Mouse (Mus musculus) CH12.LX (cell line): ENCODE results near the gene Mpzl2. TPM values are rescaled to one million over a fixed set of nuclear protein-coding genes. Genes with fewer than 3 reads are reported as not detected.

Source experiments
- DNase-seq: peaks from one replicate; pipeline ENCODE4 v3.0.0-alpha.2; 2013; ENCODE audit errors: extremely low read depth
- H3K27ac ChIP-seq: 2 replicates; pipeline ENCODE4 v1.5.1; 2012; ENCODE audit warnings: low read depth, mild to moderate bottlenecking, control low read depth, moderate library complexity; ENCODE audit not compliant: insufficient read depth
- H3K27me3 ChIP-seq: replicated peaks from 2 replicates; pipeline ENCODE3; 2012; ENCODE audit warnings: inconsistent platforms
- H3K36me3 ChIP-seq, 2 experiments: replicated peaks in 1 of 2; 2 replicates each; pipeline versions ENCODE3 to v1.6.1; 2012; ENCODE audit warnings: inconsistent platforms in 1 of 2, low read length in 1 of 2, mild to moderate bottlenecking in 1 of 2, mixed read lengths in 1 of 2, moderate library complexity in 1 of 2; ENCODE audit not compliant: control insufficient read depth in 1 of 2, insufficient read depth in 1 of 2
- H3K4me1 ChIP-seq, 2 experiments: 2 replicates each; pipeline ENCODE4 v1.6.1; 2012; ENCODE audit warnings: inconsistent platforms in 1 of 2, moderate library complexity in 1 of 2; ENCODE audit not compliant: insufficient read depth in 2 of 2, control insufficient read depth in 1 of 2
- H3K4me2 ChIP-seq: 2 replicates; pipeline ENCODE4 v1.6.1; 2012; ENCODE audit warnings: low read depth, mild to moderate bottlenecking, control low read depth; ENCODE audit not compliant: poor library complexity, insufficient read depth, severe bottlenecking
- H3K4me3 ChIP-seq, 3 experiments: fragments of 150-350 bp in 1 of 3; sonication (generic) in 1 of 3; replicated peaks in 1 of 3; 2 replicates each; pipeline versions ENCODE3 to v1.5.1; 2011 to 2012; ENCODE audit warnings: low read depth in 2 of 3, low read length in 2 of 3, mild to moderate bottlenecking in 2 of 3, moderate library complexity in 2 of 3, control low read depth in 1 of 3, improper control_type of control experiment in 1 of 3, inconsistent platforms in 1 of 3, mixed read lengths in 1 of 3; ENCODE audit not compliant: poor library complexity in 1 of 3
- H3K79me2 ChIP-seq: replicated peaks from 2 replicates; pipeline ENCODE4 v1.6.1; 2012; ENCODE audit warnings: mild to moderate bottlenecking, moderate library complexity; ENCODE audit not compliant: control insufficient read depth, poor library complexity, insufficient read depth, severe bottlenecking; ENCODE audit errors: extremely low read depth
- H3K9ac ChIP-seq: 2 replicates; pipeline ENCODE4 v1.6.1; 2012; ENCODE audit warnings: low read depth, mild to moderate bottlenecking, control low read depth, moderate library complexity; ENCODE audit not compliant: insufficient read depth
- H3K9me3 ChIP-seq: replicated peaks from 2 replicates; pipeline ENCODE3; 2012; ENCODE audit warnings: low read length, inconsistent platforms, mixed read lengths
- BHLHE40 ChIP-seq: IDR thresholded peaks from 2 replicates; pipeline ENCODE4 v1.6.1; 2011; ENCODE audit warnings: mild to moderate bottlenecking, low read depth, low read length, improper control_type of control experiment
- CHD1 ChIP-seq: IDR thresholded peaks from 2 replicates; pipeline ENCODE4 v1.6.1; 2012; ENCODE audit warnings: low read depth, low read length, improper control_type of control experiment, inconsistent platforms
- CTCF ChIP-seq, 2 experiments: IDR thresholded peaks in 1 of 2; conservative IDR thresholded peaks in 1 of 2; 2 replicates each; pipeline ENCODE4 v1.5.1; 2011 to 2012; ENCODE audit warnings: low read depth in 2 of 2, low read length in 2 of 2, improper control_type of control experiment in 1 of 2, inconsistent platforms in 1 of 2, mild to moderate bottlenecking in 1 of 2, moderate library complexity in 1 of 2
- ETS1 ChIP-seq: conservative IDR thresholded peaks from 2 replicates; pipeline ENCODE4 v1.6.1; 2012; ENCODE audit warnings: low read depth, mild to moderate bottlenecking, inconsistent platforms, low read length, improper control_type of control experiment, moderate library complexity
- HCFC1 ChIP-seq: IDR thresholded peaks from 2 replicates; pipeline ENCODE4 v1.6.1; 2012; ENCODE audit warnings: low read depth, mild to moderate bottlenecking, inconsistent platforms, low read length, improper control_type of control experiment
- IRF4 ChIP-seq: IDR thresholded peaks from 2 replicates; pipeline ENCODE4 v1.6.1; 2014; ENCODE audit warnings: low read depth, mild to moderate bottlenecking, inconsistent platforms, low read length, improper control_type of control experiment
- MAX ChIP-seq: IDR thresholded peaks from 2 replicates; pipeline ENCODE4 v1.6.1; 2011; ENCODE audit warnings: low read length, improper control_type of control experiment
- MEF2A ChIP-seq: IDR thresholded peaks from 2 replicates; pipeline ENCODE4 v1.6.1; 2014; ENCODE audit warnings: low read depth, mild to moderate bottlenecking, inconsistent platforms, low read length, improper control_type of control experiment, borderline replicate concordance
- MYC ChIP-seq: IDR thresholded peaks from 2 replicates; pipeline ENCODE4 v1.6.1; 2011; ENCODE audit warnings: low read depth, mild to moderate bottlenecking, improper control_type of control experiment, low read length
- POLR2A ChIP-seq: IDR thresholded peaks from 2 replicates; pipeline ENCODE4 v1.6.1; 2011; ENCODE audit warnings: low read depth, mild to moderate bottlenecking, improper control_type of control experiment, low read length
- RCOR1 ChIP-seq: conservative IDR thresholded peaks from 2 replicates; pipeline ENCODE4 v1.6.1; 2012; ENCODE audit warnings: low read depth, mild to moderate bottlenecking, inconsistent platforms, low read length, improper control_type of control experiment
- SIN3A ChIP-seq: IDR thresholded peaks from 2 replicates; pipeline ENCODE4 v1.6.1; 2012; ENCODE audit warnings: low read length, improper control_type of control experiment, inconsistent platforms
- SMC3 ChIP-seq: IDR thresholded peaks from 2 replicates; pipeline ENCODE4 v1.6.1; 2011; ENCODE audit warnings: low read depth, low read length, improper control_type of control experiment
- TCF12 ChIP-seq: IDR thresholded peaks from 2 replicates; pipeline ENCODE4 v1.6.1; 2014; ENCODE audit warnings: low read depth, mild to moderate bottlenecking, inconsistent platforms, low read length, improper control_type of control experiment
- UBTF ChIP-seq: IDR thresholded peaks from 2 replicates; pipeline ENCODE4 v1.6.1; 2012; ENCODE audit warnings: low read depth, mild to moderate bottlenecking, inconsistent platforms, low read length, improper control_type of control experiment, moderate library complexity
- USF1 ChIP-seq: IDR thresholded peaks from 2 replicates; pipeline ENCODE4 v1.6.1; 2014; ENCODE audit warnings: low read depth, mild to moderate bottlenecking, inconsistent platforms, low read length, improper control_type of control experiment
- USF2 ChIP-seq: conservative IDR thresholded peaks from 2 replicates; pipeline ENCODE4 v1.6.1; 2011; ENCODE audit warnings: low read depth, low read length, improper control_type of control experiment
- ZMIZ1 ChIP-seq: IDR thresholded peaks from 2 replicates; pipeline ENCODE4 v1.6.1; 2012; ENCODE audit warnings: low read depth, mild to moderate bottlenecking, inconsistent platforms, low read length, improper control_type of control experiment
- ZNF384 ChIP-seq: IDR thresholded peaks from 2 replicates; pipeline ENCODE4 v1.6.1; 2012; ENCODE audit warnings: low read depth, low read length, improper control_type of control experiment, inconsistent platforms
- dilution Hi-C: fragments of 300-500 bp; cut with MboI; formaldehyde crosslinking; loops from 2 replicates; pipeline ENCODE4 v1.14.3; 2020; ENCODE audit warnings: low sequenced_read_pairs; ENCODE audit not compliant: extremely low pct_unique_long_range_greater_than_20kb, extremely low pct_ligation_motif_present
- in situ Hi-C: fragments of 300-500 bp; cut with MboI; formaldehyde crosslinking; loops from 3 replicates; pipeline ENCODE4 v1.14.3; 2019; ENCODE audit warnings: low sequenced_read_pairs, low pct_ligation_motif_present, low pct_unique_long_range_greater_than_20kb, mixed read lengths
- polyA plus RNA-seq: library from polyadenylated mRNA; unstranded; fragments of >175 nt; gene quantifications from 2 replicates; pipeline ENCODE4 v1.2.1, GENCODE M21; 2012; ENCODE audit warnings: low read depth; ENCODE audit not compliant: insufficient read length
- total RNA-seq, 2 experiments: library from RNA; depleted of rRNA; stranded (reverse); fragments of 300-350 nt in 1 of 2; fragments of >200 nt in 1 of 2; gene quantifications; 2 replicates each; pipeline ENCODE4 v1.2.3; 2012 to 2014

Gene Mpzl2
- total and polyA plus RNA-seq, 3 experiments = 0.27 to 0.36 (median 0.30) TPM

DNA sequence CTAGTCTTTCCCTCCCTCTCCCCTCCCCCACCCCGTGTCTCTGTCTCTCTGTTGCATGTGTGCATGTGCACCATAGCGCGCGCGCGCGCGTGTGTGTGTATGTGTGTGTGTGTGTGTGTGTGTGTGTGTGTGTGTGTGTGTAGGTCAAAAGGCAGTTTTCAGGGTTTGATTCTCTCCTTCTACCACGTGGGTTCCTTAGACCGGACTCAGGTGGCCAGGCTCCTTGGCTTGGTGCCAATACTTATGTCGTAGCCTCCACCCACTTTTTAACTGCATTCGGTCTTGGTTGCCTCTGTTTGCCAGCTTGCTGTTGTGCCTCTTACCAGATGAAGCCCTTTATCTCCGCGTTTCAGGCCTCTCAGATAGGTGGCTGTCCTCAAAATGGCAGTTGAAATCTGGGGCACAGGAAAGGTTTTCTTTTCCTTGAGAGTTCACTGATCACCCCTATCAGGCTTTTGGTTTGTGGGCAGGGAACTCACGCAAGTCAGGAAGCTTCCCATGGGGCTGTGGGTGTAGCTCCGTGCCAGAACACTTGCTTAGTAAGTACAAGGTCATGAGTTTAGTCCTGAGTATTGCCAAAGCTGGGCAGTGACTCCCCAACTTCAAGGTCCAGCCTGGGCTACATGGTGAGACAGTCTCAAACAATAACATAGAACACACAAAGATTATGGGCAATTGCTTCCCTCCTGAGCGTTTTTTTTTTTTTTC lies 1.7 kb downstream of the Mpzl2 start (continued):
- TF ChIP-seq ZMIZ1 (no peak), ETS1 (0 out of 2 replicates have a peak, but pooled peaks have one; percentile 25), BHLHE40 (peak; percentile 84)
- TF ChIP-seq, all 38 proteins: peak for 10

DNA sequence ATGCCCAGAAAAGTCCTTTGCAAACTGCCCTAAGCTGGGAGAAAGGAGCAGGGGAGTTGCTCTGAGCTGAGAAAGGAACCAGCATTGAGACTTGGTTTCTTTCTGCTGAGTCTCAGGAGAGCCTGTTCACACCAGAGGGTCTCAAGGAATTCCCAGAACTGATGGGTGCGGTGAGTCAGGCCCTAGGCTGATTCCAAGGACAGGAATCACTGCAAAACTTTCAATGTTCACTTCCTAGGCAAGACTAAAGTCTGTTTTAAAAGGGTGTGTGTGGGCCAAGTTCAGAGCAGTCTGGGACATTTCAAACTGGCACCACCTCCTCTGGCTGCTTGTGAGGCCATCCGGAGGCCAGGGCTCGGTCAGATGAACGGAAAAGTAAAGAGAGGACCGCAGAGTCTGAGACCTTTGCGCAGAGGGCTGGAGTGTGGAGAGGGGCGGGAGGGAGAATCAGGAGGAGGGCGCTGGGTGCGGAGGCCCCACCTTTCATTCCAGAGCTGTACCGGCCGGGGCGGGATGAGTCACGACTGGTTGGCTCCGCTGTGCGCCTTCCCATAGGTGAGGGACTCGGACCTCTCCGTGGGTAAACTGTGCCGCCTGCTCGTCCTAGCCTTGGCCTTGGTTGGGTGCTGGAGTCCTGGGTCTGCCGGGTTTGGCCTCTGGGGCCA lies 2.6 kb downstream of the Mpzl2 start:
- TF ChIP-seq SIN3A (no peak), ZMIZ1 (no peak), RCOR1 (no peak), CTCF (conservative IDR thresholded peaks at IDR 0.05 in 1 of 2, IDR thresholded peaks at IDR 0.05 in 1 of 2; ENCODE audit: low read depth in 2 of 2, low read length in 2 of 2) (no peak), USF1 (no peak), ZNF384 (no peak), CHD1 (no peak), UBTF (no peak), HCFC1 (no peak), POLR2A (no peak), ETS1 (no peak), SMC3 (no peak), TCF12 (no peak), IRF4 (no peak), MEF2A (no peak)

DNA sequence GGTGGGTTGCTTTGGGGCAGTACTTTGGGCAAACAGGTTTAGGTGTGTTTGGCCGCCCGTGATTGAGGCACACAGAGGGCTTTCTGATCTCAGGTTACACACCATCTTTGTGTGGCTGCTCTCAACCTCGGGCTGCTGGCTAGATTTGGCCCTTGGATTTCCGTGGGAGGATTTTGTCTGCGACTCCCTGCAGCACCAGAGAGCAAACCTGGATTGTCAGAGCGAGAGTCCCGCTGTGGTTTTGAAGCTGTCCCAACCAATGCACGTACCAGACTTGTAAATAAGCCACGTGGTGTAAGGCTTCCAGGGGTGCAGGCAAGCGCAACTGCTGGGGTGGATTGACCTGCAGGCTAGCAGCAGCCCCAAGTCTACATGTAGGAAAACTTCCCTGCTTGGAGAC lies 3.3 kb downstream of the Mpzl2 start:
- in situ Hi-C loops (no loop called here), dilution Hi-C loops (no loop called here)
- Histone ChIP-seq H3K9ac (no peak overlapping the region), H3K4me2 (peak overlapping the region; percentile 17; the same call in 1 of the 2 replicates), H3K27ac (no peak overlapping the region), H3K27me3 (no peaks in the 10 kb centered on the region), H3K4me3 (no peak overlapping the region), H3K4me1 (peaks cover 30 to 55% of the 10 kb centered on the region in 2 experiments), H3K36me3 (no peaks in the 10 kb centered on the region), H3K9me3 (no peaks in the 10 kb centered on the region), H3K79me2 (no peaks in the 10 kb centered on the region)
- TF ChIP-seq HCFC1 (no peak), USF2 (peak; percentile 50), CTCF (conservative IDR thresholded peaks at IDR 0.05 in 1 of 2, IDR thresholded peaks at IDR 0.05 in 1 of 2; ENCODE audit: low read depth in 2 of 2, low read length in 2 of 2) (no peak), MYC (peak; percentile 69; the same call in 1 of the 2 replicates), MAX (peak; percentile 83), BHLHE40 (peak; percentile 43; the same call in 1 of the 2 replicates), USF1 (peak; percentile 61)
- DNase-seq = no peak

More for the DNA sequence above, 2.6 kb downstream of the Mpzl2 start:
- Histone ChIP-seq H3K4me2 (no peak overlapping the region), H3K27ac (no peak overlapping the region), H3K27me3 (no peaks in the 10 kb centered on the region), H3K4me3 (no peak overlapping the region), H3K36me3 (no peaks in the 10 kb centered on the region), H3K4me1 (peaks cover 35 to 62% of the 10 kb centered on the region in 2 experiments), H3K9ac (no peak overlapping the region), H3K9me3 (no peaks in the 10 kb centered on the region), H3K79me2 (no peaks in the 10 kb centered on the region)
- no peak for DNase-seq
- dilution Hi-C loops = no loop called here
- in situ Hi-C loops = no loop called here
